Mouse (Mus musculus): Measurements from ENCODE around the gene Tshz3.

Gene Tshz3

DNA sequence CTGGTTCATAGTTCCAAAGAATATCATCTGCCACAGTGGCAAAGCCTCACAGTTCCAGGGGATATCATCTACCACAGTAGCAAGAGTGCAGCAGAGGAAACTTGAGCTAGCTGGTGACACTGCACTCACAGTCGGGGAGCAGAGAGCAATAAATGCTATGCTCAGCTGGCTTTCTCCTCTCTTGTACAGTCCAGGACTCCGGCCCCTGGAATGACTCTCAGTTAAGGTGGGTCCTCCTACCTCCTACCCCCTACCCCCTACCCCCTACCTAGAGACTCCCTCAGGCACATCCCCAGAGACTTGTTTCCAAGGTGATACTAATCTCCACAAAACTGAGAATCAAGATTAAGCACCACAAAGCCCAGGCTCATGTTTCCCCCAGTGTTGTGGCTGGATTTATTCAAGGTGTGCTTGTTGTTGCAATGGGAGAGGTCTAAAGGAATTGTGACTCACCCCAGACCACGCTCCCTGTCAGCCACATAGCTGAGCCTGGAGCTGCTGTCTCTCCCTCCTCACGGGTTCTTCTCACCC lies 86.4 kb downstream of the Tshz3 start:
- no peak for DNase-seq (ENCODE audit: low read depth, low spot score)

- no peak for DNase-seq (ENCODE audit: low read depth, low spot score)
These were observed 88.9 kb downstream of the Tshz3 start for GRCm38 (mm10) chr7:36786713-36787421.

DNA sequence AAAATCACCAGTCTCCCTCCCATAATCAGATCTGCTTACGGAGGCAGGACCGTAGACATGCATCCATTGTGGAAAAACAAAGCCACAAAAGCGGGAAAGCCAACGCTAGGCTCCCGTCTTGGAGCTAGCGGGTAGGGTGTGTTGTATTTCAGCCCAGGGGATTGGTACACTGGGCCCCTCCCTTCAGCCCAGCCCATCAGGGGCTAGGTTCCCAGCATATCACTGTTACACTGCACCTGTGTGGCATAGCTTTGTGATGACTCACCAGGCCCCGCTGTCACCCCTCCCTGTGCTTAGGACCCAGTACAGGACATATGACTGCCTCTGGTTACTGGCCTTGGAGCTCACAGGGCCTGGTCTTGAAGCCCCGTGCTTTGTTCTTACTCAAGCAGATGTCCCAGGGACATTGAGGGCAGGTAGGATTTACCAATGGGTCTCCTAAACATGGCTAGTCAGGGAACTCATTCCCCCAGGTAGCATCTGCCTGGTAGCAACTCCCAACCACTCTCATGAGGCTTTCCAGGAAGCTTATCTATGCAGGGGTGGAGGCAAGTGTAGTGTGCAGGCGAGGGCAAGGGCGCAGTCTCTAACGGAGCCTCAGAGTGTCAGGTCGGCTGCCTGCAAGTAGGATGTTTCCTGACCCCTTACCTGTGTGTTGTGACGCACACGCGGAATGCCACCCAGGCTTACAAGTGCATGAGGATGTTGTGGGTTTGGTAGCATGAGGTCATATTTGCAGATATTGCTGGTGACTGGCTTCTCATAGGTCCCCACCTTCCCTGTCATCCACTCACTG lies 98.7 kb downstream of the Tshz3 start:
- no peak for DNase-seq (ENCODE audit: low read depth, low spot score)
